Mouse (Mus musculus) liver, embryonic 12.5 days (tissue): ENCODE results near the gene Rpl18. TPM values are rescaled to one million over a fixed set of nuclear protein-coding genes. Genes with fewer than 3 reads are reported as not detected.

Experiments
- ATAC-seq: fragments of 200-750 bp; cut with Nextera tagmentation; 2 replicates; pipeline ENCODE4 v1.8.0; 2017; ENCODE audit warnings: moderate number of reproducible peaks, mild to moderate bottlenecking, moderate library complexity
- H3K27ac ChIP-seq: fragments of 300-500 bp; sonication (generic); 2 replicates; pipeline ENCODE4 v1.5.1; 2016; ENCODE audit warnings: mild to moderate bottlenecking
- H3K27me3 ChIP-seq: fragments of 300-500 bp; sonication (generic); replicated peaks from 2 replicates; pipeline ENCODE4 v1.6.1; 2016; ENCODE audit warnings: mild to moderate bottlenecking, moderate library complexity
- H3K36me3 ChIP-seq: fragments of 300-500 bp; sonication (generic); 2 replicates; pipeline ENCODE4 v1.6.1; 2016; ENCODE audit warnings: mild to moderate bottlenecking, moderate library complexity
- H3K4me1 ChIP-seq: fragments of 300-500 bp; sonication (generic); 2 replicates; pipeline ENCODE4 v1.6.1; 2016
- H3K4me2 ChIP-seq: fragments of 300-500 bp; sonication (generic); 2 replicates; pipeline ENCODE4 v1.6.1; 2016; ENCODE audit warnings: mild to moderate bottlenecking, moderate library complexity
- H3K4me3 ChIP-seq: fragments of 300-500 bp; sonication (generic); 2 replicates; pipeline ENCODE4 v1.5.1; 2016; ENCODE audit warnings: mild to moderate bottlenecking, moderate library complexity
- H3K9ac ChIP-seq: fragments of 300-500 bp; sonication (generic); 2 replicates; pipeline ENCODE4 v1.6.1; 2016; ENCODE audit warnings: mild to moderate bottlenecking, moderate library complexity
- H3K9me3 ChIP-seq: fragments of 300-500 bp; sonication (generic); replicated peaks from 2 replicates; pipeline ENCODE4 v1.6.1; 2016; ENCODE audit warnings: mild to moderate bottlenecking, moderate library complexity
- WGBS: fragments of 180-500 bp; shearing (Covaris S2); methylation state at CpG from one replicate; pipeline ENCODE4 v1.1.7; 2016; ENCODE audit not compliant: insufficient replicate concordance; 5-methylcytosine and 5-hydroxymethylcytosine counted together
- polyA plus RNA-seq: library from polyadenylated mRNA; unstranded; fragments of >200 nt; fragmentation: Nextera tagmentation; extraction: Ambion mirVana; gene quantifications from 2 replicates; pipeline ENCODE4 v1.2.1, GENCODE M21; 2016

Rpl18 gene
- polyA plus RNA-seq, 1 experiment from 2014 or later = 939 TPM

DNA sequence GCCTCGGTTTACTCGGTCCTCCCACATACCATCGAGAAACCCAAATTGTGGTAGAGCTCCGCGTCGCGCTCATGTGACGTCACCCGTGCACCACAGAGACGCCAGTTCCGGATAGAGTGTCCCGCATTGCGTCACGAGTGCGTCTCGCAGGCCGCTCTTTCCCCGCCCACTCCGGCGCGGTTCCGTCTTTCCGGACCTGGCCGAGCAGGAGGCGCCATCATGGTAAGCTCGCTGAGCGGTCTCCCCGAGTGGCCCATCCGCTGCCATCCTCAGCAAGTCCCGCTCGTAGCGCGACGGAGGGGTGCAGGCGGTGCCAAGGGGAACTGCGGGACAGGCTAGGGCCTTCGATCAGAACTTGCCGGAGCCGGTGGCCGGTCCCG lies 2.7 kb downstream of the Rpl18 start, which contains the start of gene Sphk2:
TSS of gene Sphk2 (minus strand) at position 85 of the 380 bp plus-strand sequence.
- H3K27me3 ChIP-seq = no peaks in the 10 kb centered on the region
- ATAC-seq = peak; percentile 67
- no peaks in the 10 kb centered on the region for H3K9me3 ChIP-seq
- peak within 1 kb of the TSS; percentile 96 for H3K4me2 ChIP-seq
- peaks cover 53% of the 10 kb centered on the region for H3K36me3 ChIP-seq
- under 1% methylated on average over 41 of the region's 41 CpGs for WGBS
- H3K27ac ChIP-seq = peak within 1 kb of the TSS; percentile 83
- H3K4me3 ChIP-seq = peak within 1 kb of the TSS; percentile 80
- H3K4me1 ChIP-seq = peaks cover 68% of the 10 kb centered on the region
- H3K9ac ChIP-seq = peak within 1 kb of the TSS; percentile 91

- Histone ChIP-seq H3K9ac (peak overlapping the region; percentile 91), H3K4me1 (peaks cover 65% of the 10 kb centered on the region), H3K4me3 (peak overlapping the region; percentile 80), H3K27ac (peak overlapping the region; percentile 83), H3K4me2 (peak overlapping the region; percentile 86), H3K9me3 (no peaks in the 10 kb centered on the region), H3K36me3 (peaks cover 53% of the 10 kb centered on the region), H3K27me3 (no peaks in the 10 kb centered on the region)
- WGBS = under 1% methylated on average over 20 of the region's 20 CpGs
- ATAC-seq = no peak
Measured at GRCm38 (mm10) chr7:45718331-45718730, 3.1 kb downstream of the Rpl18 start.

- Histone ChIP-seq H3K9ac (peak overlapping the region; percentile 91), H3K9me3 (no peaks in the 10 kb centered on the region), H3K4me1 (peaks cover 56% of the 10 kb centered on the region), H3K36me3 (peaks cover 55% of the 10 kb centered on the region), H3K27me3 (no peaks in the 10 kb centered on the region), H3K4me2 (peak overlapping the region; percentile 86), H3K27ac (peak overlapping the region; percentile 83), H3K4me3 (peak overlapping the region; percentile 80)
- no peak for ATAC-seq
- WGBS = 63% methylated on average over 10 of the region's 10 CpGs
Measured at GRCm38 (mm10) chr7:45719180-45719579, 3.9 kb downstream of the Rpl18 start.

DNA sequence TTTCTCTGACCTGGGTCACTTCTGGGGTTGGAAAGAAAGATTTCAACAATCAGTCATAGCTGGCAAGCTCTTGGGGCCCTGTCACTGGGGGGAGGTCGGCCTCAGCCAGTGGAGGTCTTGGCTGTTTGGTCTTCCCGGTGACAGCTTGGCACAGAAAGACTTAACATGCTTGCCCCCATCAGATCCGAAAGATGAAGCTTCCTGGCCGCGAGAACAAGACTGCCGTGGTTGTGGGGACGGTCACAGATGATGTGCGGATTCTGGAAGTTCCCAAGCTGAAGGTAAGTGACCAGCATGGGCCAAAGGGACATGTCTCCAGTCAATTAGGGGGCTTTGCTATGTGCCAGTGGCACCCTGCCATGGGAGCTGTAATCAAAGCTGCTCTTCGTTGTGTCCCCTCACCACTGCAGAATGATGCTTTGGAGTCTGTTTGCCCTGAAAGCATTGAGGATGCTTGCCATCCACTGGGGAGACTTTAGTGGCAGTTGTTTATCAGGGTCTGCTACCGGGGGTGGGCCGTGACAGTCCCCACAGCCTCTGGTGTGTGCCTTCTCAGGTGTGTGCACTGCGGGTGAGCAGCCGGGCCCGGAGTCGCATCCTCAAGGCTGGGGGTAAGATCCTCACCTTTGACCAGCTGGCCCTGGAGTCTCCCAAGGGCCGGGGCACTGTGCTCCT lies 4.6 kb downstream of the Rpl18 start:
- peaks cover 49% of the 10 kb centered on the region for H3K4me1 ChIP-seq
- 89% methylated on average over 16 of the region's 16 CpGs for WGBS
- ATAC-seq = no peak
- H3K9me3 ChIP-seq = no peaks in the 10 kb centered on the region
- H3K9ac ChIP-seq = peak overlapping the region; percentile 91
- H3K4me3 ChIP-seq = peak overlapping the region; percentile 80
- peak overlapping the region; percentile 83 for H3K27ac ChIP-seq
- no peaks in the 10 kb centered on the region for H3K27me3 ChIP-seq
- H3K4me2 ChIP-seq = peak overlapping the region; percentile 86
- H3K36me3 ChIP-seq = peaks cover 62% of the 10 kb centered on the region

- Histone ChIP-seq H3K4me3 (peak within 1 kb of the TSS; percentile 80), H3K27me3 (no peaks in the 10 kb centered on the region), H3K9me3 (no peaks in the 10 kb centered on the region), H3K4me2 (peak within 1 kb of the TSS; percentile 86), H3K36me3 (peaks cover 69% of the 10 kb centered on the region), H3K27ac (peak within 1 kb of the TSS; percentile 39; the same call in 1 of the 2 replicates), H3K4me1 (peaks cover 45% of the 10 kb centered on the region), H3K9ac (no peak within 1 kb of the TSS)
- ATAC-seq = no peak
- 78% methylated on average over 14 of the region's 14 CpGs for whole genome bisulfite sequencing
Measured at GRCm38 (mm10) chr7:45720413-45721233, 5.4 kb downstream of the Rpl18 start, which contains the start of gene Fam83e. Gene Fam83e (plus strand): TSS chr7:45721212.

DNA sequence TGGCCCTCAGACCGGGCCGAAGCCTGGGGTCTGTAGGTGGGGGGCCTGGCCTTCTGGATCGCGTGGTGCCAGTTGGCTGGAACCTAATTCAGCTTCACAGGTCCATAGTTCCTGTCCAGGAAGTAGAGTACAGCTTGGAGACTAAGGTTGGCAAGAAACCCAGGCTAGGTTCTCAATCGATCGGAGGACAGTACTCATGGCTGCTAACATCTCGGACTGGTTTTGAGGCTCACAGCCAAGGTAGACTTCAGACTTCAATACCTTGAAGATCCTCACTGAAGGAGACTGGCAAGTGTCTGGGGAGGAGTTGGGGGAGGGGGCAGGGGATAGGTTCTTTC lies 5.9 kb downstream of the Rpl18 start:
- Histone ChIP-seq H3K4me1 (peaks cover 39% of the 10 kb centered on the region), H3K27me3 (no peaks in the 10 kb centered on the region), H3K9ac (no peak overlapping the region), H3K4me2 (no peak overlapping the region), H3K9me3 (no peaks in the 10 kb centered on the region), H3K27ac (0 out of 2 replicates have a peak overlapping the region, but pooled peaks have one; percentile 18), H3K36me3 (peaks cover 75% of the 10 kb centered on the region), H3K4me3 (no peak overlapping the region)
- ATAC-seq = no peak
- WGBS = 68% methylated on average over 7 of the region's 7 CpGs

DNA sequence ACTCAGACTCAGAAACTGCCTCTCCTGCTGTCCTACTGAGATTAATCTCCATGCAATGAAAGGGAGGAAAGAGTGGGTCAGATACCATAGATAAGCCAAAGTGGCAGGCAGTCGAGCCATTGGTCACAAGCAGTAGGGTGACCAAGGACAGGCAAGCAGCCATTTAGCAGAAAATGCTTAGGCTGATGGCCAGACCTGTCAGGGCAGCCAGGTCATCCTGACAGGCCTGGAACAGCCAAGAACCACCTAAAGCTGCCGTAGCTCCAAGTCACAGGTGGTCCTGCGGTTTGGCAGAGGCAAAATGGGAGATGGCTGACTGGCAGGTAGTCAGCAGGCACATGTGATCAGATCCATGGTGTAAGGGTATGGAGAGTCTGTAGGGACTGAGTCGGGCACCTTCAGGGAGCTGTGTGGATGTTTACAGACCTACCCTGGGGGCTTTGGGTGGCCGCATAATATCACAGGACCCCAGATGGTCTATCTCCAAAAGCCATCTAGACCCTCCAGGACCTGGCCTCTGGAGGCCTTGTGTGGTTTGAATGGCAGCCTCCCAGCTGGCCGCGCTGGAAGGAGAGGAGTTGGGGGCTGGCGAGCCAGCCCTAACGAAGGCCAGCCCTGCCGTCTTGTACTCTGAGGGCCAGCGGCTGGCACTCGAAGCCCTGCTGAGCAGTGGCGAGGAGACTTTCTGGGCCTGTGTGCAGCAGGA lies 6.5 kb downstream of the Rpl18 start:
- Histone ChIP-seq H3K4me2 (no peak overlapping the region), H3K27me3 (no peaks in the 10 kb centered on the region), H3K4me3 (no peak overlapping the region), H3K9me3 (no peaks in the 10 kb centered on the region), H3K4me1 (peaks cover 33% of the 10 kb centered on the region), H3K27ac (peak overlapping the region; percentile 39), H3K9ac (no peak overlapping the region), H3K36me3 (peaks cover 81% of the 10 kb centered on the region)
- 61% methylated on average over 13 of the region's 13 CpGs for WGBS
- ATAC-seq = no peak

DNA sequence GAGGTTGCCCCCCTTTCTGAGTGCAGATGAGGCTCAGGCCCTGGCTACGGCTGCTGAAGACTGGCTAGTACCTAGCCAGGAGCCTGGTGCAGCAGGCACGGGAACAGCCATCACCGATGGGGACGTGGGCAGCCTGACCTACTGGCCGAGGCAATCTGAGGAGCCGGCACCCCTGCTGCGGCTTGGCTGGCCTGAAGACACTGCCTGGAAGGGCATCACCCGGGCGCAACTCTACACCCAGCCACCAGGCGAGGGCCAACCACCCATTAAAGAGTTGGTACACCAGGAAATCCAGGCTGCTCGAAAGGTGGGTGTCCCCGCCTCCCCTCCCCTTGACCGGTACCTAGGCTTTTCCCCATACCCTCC lies 7.1 kb downstream of the Rpl18 start:
- 83% methylated on average over 13 of the region's 13 CpGs for WGBS
- H3K9ac ChIP-seq = no peak overlapping the region
- no peaks in the 10 kb centered on the region for H3K9me3 ChIP-seq
- H3K4me2 ChIP-seq = no peak overlapping the region
- ATAC-seq = no peak
- H3K27ac ChIP-seq = peak overlapping the region; percentile 39
- no peaks in the 10 kb centered on the region for H3K27me3 ChIP-seq
- H3K4me1 ChIP-seq = peaks cover 28% of the 10 kb centered on the region
- H3K36me3 ChIP-seq = peaks cover 86% of the 10 kb centered on the region
- no peak overlapping the region for H3K4me3 ChIP-seq

GRCm38 (mm10) chr7:45723301-45723700 lies 8.0 kb downstream of the Rpl18 start:
- no peaks in the 10 kb centered on the region for H3K27me3 ChIP-seq
- no peak overlapping the region for H3K4me3 ChIP-seq
- no peak for ATAC-seq
- no peak overlapping the region for H3K4me2 ChIP-seq
- no peak overlapping the region for H3K27ac ChIP-seq
- no peaks in the 10 kb centered on the region for H3K9me3 ChIP-seq
- H3K36me3 ChIP-seq = peaks cover 94% of the 10 kb centered on the region
- H3K9ac ChIP-seq = no peak overlapping the region
- H3K4me1 ChIP-seq = peaks cover 28% of the 10 kb centered on the region
- 80% methylated on average over 4 of the region's 4 CpGs for WGBS

- ATAC-seq = no peak
- 90% methylated on average over 14 of the region's 14 CpGs for WGBS
- H3K27me3 ChIP-seq = no peaks in the 10 kb centered on the region
- H3K27ac ChIP-seq = no peak overlapping the region
- no peak overlapping the region for H3K4me3 ChIP-seq
- no peak overlapping the region for H3K9ac ChIP-seq
- peaks cover 98% of the 10 kb centered on the region for H3K36me3 ChIP-seq
- peaks cover 27% of the 10 kb centered on the region for H3K4me1 ChIP-seq
- H3K4me2 ChIP-seq = no peak overlapping the region
- H3K9me3 ChIP-seq = no peaks in the 10 kb centered on the region
Measured at GRCm38 (mm10) chr7:45723781-45724180, 8.5 kb downstream of the Rpl18 start.

GRCm38 (mm10) chr7:45725151-45725550 lies 9.9 kb downstream of the Rpl18 start:
- no peaks in the 10 kb centered on the region for H3K9me3 ChIP-seq
- H3K36me3 ChIP-seq = peaks cover 92% of the 10 kb centered on the region
- no peak overlapping the region for H3K9ac ChIP-seq
- no peaks in the 10 kb centered on the region for H3K27me3 ChIP-seq
- H3K4me3 ChIP-seq = no peak overlapping the region
- H3K27ac ChIP-seq = no peak overlapping the region
- no peak for ATAC-seq
- no peak overlapping the region for H3K4me2 ChIP-seq
- peaks cover 22% of the 10 kb centered on the region for H3K4me1 ChIP-seq
- WGBS = 81% methylated on average over 9 of the region's 9 CpGs

DNA sequence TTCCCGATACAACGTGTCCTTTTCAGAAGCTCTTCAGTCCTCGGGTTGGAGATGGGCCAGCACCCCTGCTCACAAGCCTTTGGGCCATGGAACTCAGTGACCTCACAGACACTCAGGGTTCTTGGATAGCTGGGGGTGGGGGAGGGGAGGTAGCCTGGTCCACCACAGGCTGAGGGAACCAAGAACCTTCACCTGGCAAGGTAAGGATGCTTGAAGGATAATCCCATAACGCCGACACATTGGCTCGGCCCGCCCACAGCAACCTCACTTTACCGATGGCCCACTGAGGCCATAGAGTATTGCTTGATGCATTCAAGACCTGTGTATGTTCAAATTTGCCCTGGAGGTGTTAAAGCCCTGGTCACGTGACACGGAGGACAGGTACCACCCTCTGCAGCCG lies 10.5 kb downstream of the Rpl18 start, which contains the start of gene Spaca4:
TSS of gene Spaca4 (minus strand) at position 101 of the 400 bp plus-strand sequence.
- Histone ChIP-seq H3K9me3 (no peaks in the 10 kb centered on the region), H3K27me3 (no peaks in the 10 kb centered on the region), H3K27ac (no peak within 1 kb of the TSS), H3K4me3 (no peak within 1 kb of the TSS), H3K36me3 (peaks cover 86% of the 10 kb centered on the region), H3K4me1 (peaks cover 22% of the 10 kb centered on the region), H3K9ac (no peak within 1 kb of the TSS), H3K4me2 (no peak within 1 kb of the TSS)
- WGBS = 82% methylated on average over 11 of the region's 11 CpGs
- no peak for ATAC-seq
